28 mouse cellular contexts compared by ENCODE assay signal in genomic region chr15:100632323-100632722, GRCm38 (mm10). TPM values are rescaled to one million over a fixed set of nuclear protein-coding genes. Genes with fewer than 3 reads are reported as not detected.
A peak's percentile ranks its signal among the peaks of the same experiment; 100 is the strongest.
DNase-seq lines count a peak whose midpoint lies in the region; ATAC-seq and TF ChIP-seq lines count a peak whose summit lies in the region.
"Had no signal": no experiment of that assay in that cellular context is flagged by ENCODE, and none has a peak within 500 bp of the region (broad histone marks: within the 10 kb centered on the region; RNA-seq: fewer than 3 reads in every experiment).

No protein-coding gene starts in this region.

- 23% methylated on average over 5 of the region's 5 CpGs for WGBS in liver, adult 2 months
- WGBS in intestine, embryonic 15.5 days = 64% methylated on average over 5 of the region's 5 CpGs
- WGBS in stomach, embryonic 16.5 days = 61% methylated on average over 5 of the region's 5 CpGs

- H3K79me2 ChIP-seq in liver, adult 2 months (ENCODE audit: control insufficient read depth, insufficient read depth, low read length) = peaks cover 11% of the 10 kb centered on the region; the same call in 1 of the 2 replicates

- TF ChIP-seq CTCF in liver, adult 2 months (IDR thresholded peaks at IDR 0.05; ENCODE audit: low read depth, low read length) = no peak
- TF ChIP-seq CTCF in ES-Bruce4 (IDR thresholded peaks at IDR 0.05; ENCODE audit: low read depth, low read length) = no peak

- no peaks in the 10 kb centered on the region for H3K36me3 ChIP-seq in liver, adult 2 months (ENCODE audit: control insufficient read depth, insufficient read depth, low read length)
- no peaks in the 10 kb centered on the region for H3K36me3 ChIP-seq in ES-Bruce4 (ENCODE audit: control insufficient read depth, insufficient read depth, low read length, poor library complexity, severe bottlenecking)
- no peaks in the 10 kb centered on the region for H3K36me3 ChIP-seq in intestine, embryonic 15.5 days
- no peaks in the 10 kb centered on the region for H3K36me3 ChIP-seq in stomach, embryonic 16.5 days (ENCODE audit: control insufficient read depth, insufficient read depth, low read length)
- H3K36me3 ChIP-seq: G1E; hindbrain, embryonic 10.5 days; hindbrain, embryonic 15.5 days; liver, embryonic 13.5 days; lung, embryonic 15.5 days; neural tube, embryonic 12.5 days had no signal

- H3K9ac ChIP-seq in liver, adult 2 months (ENCODE audit: low read depth, low read length) = no peak overlapping the region
- H3K9ac ChIP-seq in ES-Bruce4 (ENCODE audit: low read depth, poor library complexity, severe bottlenecking) = no peak overlapping the region
- no peak overlapping the region for H3K9ac ChIP-seq in intestine, embryonic 15.5 days
- no peak overlapping the region for H3K9ac ChIP-seq in stomach, embryonic 16.5 days (ENCODE audit: low read length)
- H3K9ac ChIP-seq: hindbrain, embryonic 15.5 days; liver, embryonic 13.5 days; lung, embryonic 15.5 days; neural tube, embryonic 12.5 days had no signal

- no peak for TF ChIP-seq EP300 in ES-Bruce4 (IDR thresholded peaks at IDR 0.05; ENCODE audit: insufficient read depth, low read depth, low read length)

- H3K4me3 ChIP-seq in liver, adult 2 months (ENCODE audit: insufficient read depth, low read depth, low read length) = no peak overlapping the region
- no peak overlapping the region for H3K4me3 ChIP-seq in ES-Bruce4 (ENCODE audit: low read depth, low read length)
- no peak overlapping the region for H3K4me3 ChIP-seq in intestine, embryonic 15.5 days (replicated peaks)
- H3K4me3 ChIP-seq in stomach, embryonic 16.5 days (replicated peaks; ENCODE audit: low read length) = no peak overlapping the region
- H3K4me3 ChIP-seq: erythroblast, embryonic 14.5 days; gastrocnemius, adult 2 months; hindbrain, embryonic 10.5 days; hindbrain, embryonic 15.5 days; liver, embryonic 13.5 days; lung, embryonic 15.5 days; myocyte; neural tube, embryonic 12.5 days had no signal

- H3K9me3 ChIP-seq in ES-Bruce4 (replicated peaks; ENCODE audit: control insufficient read depth, insufficient read depth, low read length, poor library complexity, severe bottlenecking) = no peaks in the 10 kb centered on the region
- no peaks in the 10 kb centered on the region for H3K9me3 ChIP-seq in intestine, embryonic 15.5 days
- H3K9me3 ChIP-seq in stomach, embryonic 16.5 days (replicated peaks; ENCODE audit: control insufficient read depth, low read length) = no peaks in the 10 kb centered on the region
- H3K9me3 ChIP-seq: hindbrain, embryonic 10.5 days; hindbrain, embryonic 15.5 days; liver, embryonic 13.5 days; lung, embryonic 15.5 days; neural tube, embryonic 12.5 days had no signal

- TF ChIP-seq POLR2A in liver, adult 2 months (IDR thresholded peaks at IDR 0.05; ENCODE audit: extremely low read depth, insufficient read depth, low read length) = no peak
- TF ChIP-seq POLR2A in ES-Bruce4 (IDR thresholded peaks at IDR 0.05; ENCODE audit: insufficient read depth, low read length) = no peak

- no peaks in the 10 kb centered on the region for H3K27me3 ChIP-seq in liver, adult 2 months (ENCODE audit: control insufficient read depth, insufficient read depth, low read length)
- no peaks in the 10 kb centered on the region for H3K27me3 ChIP-seq in ES-Bruce4 (ENCODE audit: control insufficient read depth, insufficient read depth, low read length, poor library complexity, severe bottlenecking)
- peaks cover 21% of the 10 kb centered on the region for H3K27me3 ChIP-seq in intestine, embryonic 15.5 days (replicated peaks)
- peaks cover 23% of the 10 kb centered on the region for H3K27me3 ChIP-seq in stomach, embryonic 16.5 days (ENCODE audit: control insufficient read depth, insufficient read depth, low read length)

- DNase-seq in liver, adult 2 months (ENCODE audit: extremely low read depth, low read depth, low spot score) = peak; percentile 72
- no peak for DNase-seq in liver
- DNase-seq in gastrocnemius, postnatal 25 days = no peak
- DNase-seq in thymus, postnatal 0 days (ENCODE audit: low spot score) = no peak
- DNase-seq: B cell, adult 2 months; cerebellum, adult 2 months; cerebellum, postnatal 14 days; gastrocnemius, adult 2 months; heart, postnatal 14 days; kidney, adult 9 months; kidney, postnatal 14 days; liver, embryonic 13.5 days; lung, postnatal 36 days; right cerebral cortex, adult 18-20 months; thymus, postnatal 25 days had no signal

- H3K4me1 ChIP-seq in liver, adult 2 months (ENCODE audit: control insufficient read depth, insufficient read depth, low read length) = peaks cover 47% of the 10 kb centered on the region
- peaks cover 21% of the 10 kb centered on the region for H3K4me1 ChIP-seq in ES-Bruce4 (ENCODE audit: control insufficient read depth, insufficient read depth, low read length)
- H3K4me1 ChIP-seq in intestine, embryonic 15.5 days (replicated peaks) = peaks cover 14% of the 10 kb centered on the region
- H3K4me1 ChIP-seq in stomach, embryonic 16.5 days (ENCODE audit: control insufficient read depth, insufficient read depth, low read length) = peaks cover 22% of the 10 kb centered on the region

- peak; percentile 13; the same call in 1 of the 2 replicates for ATAC-seq in intestine, embryonic 15.5 days
- 0 out of 2 replicates have a peak, but pooled peaks have one; percentile 9 for ATAC-seq in stomach, embryonic 16.5 days (ENCODE audit: insufficient read depth, low FRiP score)
- ATAC-seq: forebrain, embryonic 16.5 days; inflammation-experienced regulatory T-cells, adult 6 months had no signal

- peak overlapping the region; percentile 23 for H3K27ac ChIP-seq in liver, adult 2 months (replicated peaks; ENCODE audit: insufficient read depth, low read depth, low read length)
- peak overlapping the region; percentile 20; the same call in 1 of the 2 replicates for H3K27ac ChIP-seq in ES-Bruce4 (ENCODE audit: insufficient read depth, low read length)
- H3K27ac ChIP-seq in intestine, embryonic 15.5 days = no peak overlapping the region
- H3K27ac ChIP-seq in stomach, embryonic 16.5 days (ENCODE audit: low read length) = peak overlapping the region; percentile 41
- H3K27ac ChIP-seq: gastrocnemius, adult 2 months; hindbrain, embryonic 10.5 days; hindbrain, embryonic 15.5 days; liver, embryonic 13.5 days; lung, embryonic 15.5 days; neural tube, embryonic 12.5 days had no signal

- H3K4me2 ChIP-seq in intestine, embryonic 15.5 days (replicated peaks) = peak overlapping the region; percentile 5; the same call in 1 of the 2 replicates
- H3K4me2 ChIP-seq in stomach, embryonic 16.5 days (ENCODE audit: low read depth, low read length) = no peak overlapping the region
- H3K4me2 ChIP-seq: hindbrain, embryonic 15.5 days; liver, embryonic 13.5 days; lung, embryonic 15.5 days; midbrain, embryonic 11.5 days; neural tube, embryonic 12.5 days had no signal

RNA-seq across cellular contexts. Expression of gene Smagp, which starts 4.4 kb away (rescaled TPM):
- 13.0 and 14.9 TPM in 2 replicates for total RNA-seq in liver, adult 2 months (2014; rRNA removed)
- polyA plus RNA-seq in liver, adult 2 months (2012; rRNA removed) = 57.0 and 80.1 TPM in 2 replicates
- polyA plus RNA-seq in ES-Bruce4 (2011; ENCODE audit: insufficient read depth, insufficient read length, low read depth, missing spikeins) = 36.6 and 45.6 TPM in 2 replicates
- polyA plus RNA-seq in intestine, embryonic 15.5 days (2015; fragmentation: Nextera tagmentation; extraction: Ambion mirVana) = 37.7 and 41.2 TPM in 2 replicates
- 40.6 and 51.8 TPM in 2 replicates for polyA plus RNA-seq in stomach, embryonic 16.5 days (2015; fragmentation: Nextera tagmentation; extraction: Ambion mirVana)
- 1 to 10 TPM; 2.5 to 3.0 TPM for total RNA-seq in gastrocnemius, postnatal 25 days (2021)
- polyA plus RNA-seq in thymus, postnatal 0 days (2015; fragmentation: Nextera tagmentation; extraction: Ambion mirVana) = 4.8 TPM in 2 replicates

RNA-seq across cellular contexts. Expression of gene Dazap2, which starts 17.2 kb away (rescaled TPM):
- 50.3 and 60.2 TPM in 2 replicates for total RNA-seq in liver, adult 2 months (2014; rRNA removed)
- polyA plus RNA-seq in liver, adult 2 months (2012; rRNA removed) = 395 and 460 TPM in 2 replicates
- 70.7 and 85.2 TPM in 2 replicates for polyA plus RNA-seq in ES-Bruce4 (2011; ENCODE audit: insufficient read depth, insufficient read length, low read depth, missing spikeins)
- 245 and 263 TPM in 2 replicates for polyA plus RNA-seq in intestine, embryonic 15.5 days (2015; fragmentation: Nextera tagmentation; extraction: Ambion mirVana)
- polyA plus RNA-seq in stomach, embryonic 16.5 days (2015; fragmentation: Nextera tagmentation; extraction: Ambion mirVana) = 194 and 213 TPM in 2 replicates
- 10 to 100 TPM; 51.9 to 55.1 TPM for total RNA-seq in gastrocnemius, postnatal 25 days (2021)
- 266 and 303 TPM in 2 replicates for polyA plus RNA-seq in thymus, postnatal 0 days (2015; fragmentation: Nextera tagmentation; extraction: Ambion mirVana)

RNA-seq across cellular contexts. Expression of gene Pou6f1, which starts 32.5 kb away (rescaled TPM):
- 1.9 and 2.0 TPM in 2 replicates for total RNA-seq in liver, adult 2 months (2014; rRNA removed)
- 3.1 and 5.5 TPM in 2 replicates for polyA plus RNA-seq in liver, adult 2 months (2012; rRNA removed)
- 4.9 and 7.3 TPM in 2 replicates for polyA plus RNA-seq in ES-Bruce4 (2011; ENCODE audit: insufficient read depth, insufficient read length, low read depth, missing spikeins)
- 4.0 and 4.4 TPM in 2 replicates for polyA plus RNA-seq in intestine, embryonic 15.5 days (2015; fragmentation: Nextera tagmentation; extraction: Ambion mirVana)
- polyA plus RNA-seq in stomach, embryonic 16.5 days (2015; fragmentation: Nextera tagmentation; extraction: Ambion mirVana) = 3.5 and 5.3 TPM in 2 replicates
- 10 to 100 TPM; 12.3 to 12.5 TPM for total RNA-seq in gastrocnemius, postnatal 25 days (2021)
- 18.7 and 21.6 TPM in 2 replicates for polyA plus RNA-seq in thymus, postnatal 0 days (2015; fragmentation: Nextera tagmentation; extraction: Ambion mirVana)

RNA-seq across cellular contexts. Expression of gene Bin2, which starts 37.0 kb away (rescaled TPM):
- total RNA-seq in liver, adult 2 months (2014; rRNA removed) = 1.0 and 4.0 TPM in 2 replicates
- 1.4 and 4.0 TPM in 2 replicates for polyA plus RNA-seq in liver, adult 2 months (2012; rRNA removed)
- 15.4 and 30.0 TPM in 2 replicates for polyA plus RNA-seq in ES-Bruce4 (2011; ENCODE audit: insufficient read depth, insufficient read length, low read depth, missing spikeins)
- polyA plus RNA-seq in intestine, embryonic 15.5 days (2015; fragmentation: Nextera tagmentation; extraction: Ambion mirVana) = 6.7 and 7.2 TPM in 2 replicates
- polyA plus RNA-seq in stomach, embryonic 16.5 days (2015; fragmentation: Nextera tagmentation; extraction: Ambion mirVana) = 6.0 and 6.3 TPM in 2 replicates
- total RNA-seq in gastrocnemius, postnatal 25 days (2021) = under 1 TPM in 1 of 2 experiments, not detected in 1; 0.61 TPM
- 33.1 and 45.9 TPM in 2 replicates for polyA plus RNA-seq in thymus, postnatal 0 days (2015; fragmentation: Nextera tagmentation; extraction: Ambion mirVana)
- polyA plus RNA-seq: myocyte had no signal

RNA-seq across cellular contexts. Expression of gene Cela1, which starts 55.4 kb away (rescaled TPM):
- 54.6 and 199 TPM in 2 replicates for total RNA-seq in liver, adult 2 months (2014; rRNA removed)
- polyA plus RNA-seq in liver, adult 2 months (2012; rRNA removed) = 58.3 and 69.1 TPM in 2 replicates
- polyA plus RNA-seq in ES-Bruce4 (2011; ENCODE audit: insufficient read depth, insufficient read length, low read depth, missing spikeins) = 2.0 and 2.4 TPM in 2 replicates
- 104 and 271 TPM in 2 replicates for polyA plus RNA-seq in intestine, embryonic 15.5 days (2015; fragmentation: Nextera tagmentation; extraction: Ambion mirVana)
- polyA plus RNA-seq in stomach, embryonic 16.5 days (2015; fragmentation: Nextera tagmentation; extraction: Ambion mirVana) = 250 and 388 TPM in 2 replicates
- total RNA-seq in gastrocnemius, postnatal 25 days (2021) = not detected
- 6.2 and 13.1 TPM in 2 replicates for polyA plus RNA-seq in thymus, postnatal 0 days (2015; fragmentation: Nextera tagmentation; extraction: Ambion mirVana)
- total RNA-seq: gastrocnemius, adult 2 months had no signal
